Mouse (Mus musculus) embryonic fibroblast, embryonic 13.5 days (primary cell): Measurements from ENCODE around the gene Tanc1.

ENCODE experiments used
- CTCF ChIP-seq: IDR thresholded peaks from 2 replicates; pipeline ENCODE4 v1.5.1; 2011; ENCODE audit warnings: mild to moderate bottlenecking, control low read depth, low read length, moderate library complexity, borderline replicate concordance; ENCODE audit not compliant: insufficient read depth
- POLR2A ChIP-seq: IDR thresholded peaks from 2 replicates; pipeline ENCODE4 v1.6.1; 2011; ENCODE audit warnings: low read depth, mild to moderate bottlenecking, control low read depth, low read length, moderate library complexity

DNA sequence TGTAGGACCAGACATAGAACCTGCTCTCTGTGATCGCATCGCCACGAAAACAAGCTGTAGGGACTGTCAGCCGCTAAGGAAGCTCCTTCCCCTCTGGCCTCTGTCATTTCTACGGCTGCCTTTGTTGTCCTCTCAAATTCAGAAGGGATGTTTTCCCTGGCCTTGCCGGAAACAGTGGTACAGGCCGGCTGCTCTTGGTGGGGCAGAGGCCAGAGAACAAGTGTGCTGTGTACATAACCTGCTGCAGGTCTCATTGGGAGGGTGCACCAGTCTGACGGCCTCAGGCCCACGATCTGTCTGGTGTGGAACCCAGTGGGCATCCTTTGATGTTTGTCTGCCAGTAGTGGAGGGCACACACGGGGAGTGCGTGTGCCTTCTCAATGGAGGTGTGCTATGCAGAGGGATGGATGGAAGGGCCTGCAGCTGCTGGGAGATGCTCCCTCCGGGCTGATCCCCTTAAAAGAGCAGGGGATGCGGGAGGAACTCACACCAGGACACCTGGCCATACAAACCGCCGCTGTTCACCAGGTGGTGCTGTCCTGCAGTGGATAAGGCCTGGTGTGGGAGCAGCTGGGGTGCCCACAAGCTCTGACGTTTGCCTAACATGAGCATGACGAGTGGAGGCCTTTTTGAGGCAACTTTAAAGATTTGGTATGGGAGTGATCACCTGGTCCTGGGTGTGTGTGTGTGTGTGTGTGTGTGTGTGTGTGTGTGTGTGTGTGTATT is 63.6 kb downstream of the Tanc1 start:
- TF ChIP-seq CTCF, result no peak
- no peak for TF ChIP-seq POLR2A
